Mouse (Mus musculus): ENCODE data around the gene Alkbh4. TPM values are rescaled to one million over a fixed set of nuclear protein-coding genes. Genes with fewer than 3 reads are reported as not detected.

The Alkbh4 gene
- polyA plus RNA-seq, 1 experiment from 2014 or later, result 11.2 TPM

DNA sequence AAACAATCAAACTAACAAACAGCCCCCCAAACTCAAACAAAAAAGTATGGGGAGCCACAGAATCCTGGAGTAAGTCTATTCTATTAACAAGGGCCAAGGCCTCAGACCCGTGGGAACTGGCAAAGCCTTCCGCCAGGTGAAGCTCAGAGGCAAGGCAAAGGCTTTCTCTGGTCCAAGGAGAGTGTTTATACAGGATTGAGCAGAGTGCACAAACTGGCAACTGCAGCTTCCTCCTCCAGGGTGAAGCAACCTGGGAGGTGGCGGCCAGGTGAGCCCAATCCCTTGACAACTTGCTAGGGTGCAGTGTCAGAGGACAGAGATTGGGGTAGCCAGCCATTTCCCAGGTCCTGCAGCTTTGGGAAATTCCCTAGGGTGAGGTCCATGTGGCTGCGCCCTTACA lies 31.4 kb downstream of the Alkbh4 start:
- no peak for TF ChIP-seq CTCF (IDR thresholded peaks at IDR 0.05)
- in situ Hi-C loops (cut with MboI; ENCODE audit: low pct_unique_long_range_greater_than_20kb), result no loop called here
- ChIA-PET CTCF (interaction anchor here (1.1 kb wide), 1 partner anchor 11 kb away, joined by 3 read pairs; no protein-coding TSS in a partner anchor), POLR2A (no interaction called here)
- ATAC-seq, result no peak
- H3K27me3 ChIP-seq, result no peaks in the 10 kb centered on the region
- no peak for DNase-seq (ENCODE audit: low read depth, low spot score)

DNA sequence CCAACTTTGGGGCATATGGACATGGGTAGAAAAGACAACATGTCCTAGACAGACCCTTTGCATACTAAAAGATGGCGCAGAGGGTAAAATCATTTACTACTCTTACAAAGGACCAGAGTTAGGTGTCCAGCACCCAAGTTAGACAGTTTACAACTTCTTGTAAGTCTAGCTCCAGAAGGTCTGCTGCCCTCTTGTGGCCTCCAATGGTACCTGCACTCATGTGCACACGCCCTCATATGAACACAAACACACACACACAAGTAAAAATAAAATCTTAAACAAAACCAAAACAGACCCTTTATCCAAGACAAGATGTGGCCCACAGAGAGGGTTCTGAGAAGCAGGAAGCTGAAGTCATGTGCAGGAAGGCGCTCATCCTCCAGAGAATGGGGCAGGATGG lies 32.1 kb downstream of the Alkbh4 start:
- ChIA-PET POLR2A (interaction anchor here (0.6 kb wide), 1 partner anchor 290 kb away, joined by 6 read pairs; no protein-coding TSS in a partner anchor), CTCF (interaction anchor here (1.1 to 8.3 kb wide), 4 partner anchors 10 to 52 kb away, joined by 3 to 34 read pairs (median 4); partner anchors contain the start of gene Polr2j)
- in situ Hi-C loops (cut with MboI; ENCODE audit: low pct_unique_long_range_greater_than_20kb), result no loop called here
- TF ChIP-seq CTCF (IDR thresholded peaks at IDR 0.05), result no peak
- DNase-seq (ENCODE audit: low read depth, low spot score) (no peak), ATAC-seq (no peak)
- no peaks in the 10 kb centered on the region for H3K27me3 ChIP-seq

DNA sequence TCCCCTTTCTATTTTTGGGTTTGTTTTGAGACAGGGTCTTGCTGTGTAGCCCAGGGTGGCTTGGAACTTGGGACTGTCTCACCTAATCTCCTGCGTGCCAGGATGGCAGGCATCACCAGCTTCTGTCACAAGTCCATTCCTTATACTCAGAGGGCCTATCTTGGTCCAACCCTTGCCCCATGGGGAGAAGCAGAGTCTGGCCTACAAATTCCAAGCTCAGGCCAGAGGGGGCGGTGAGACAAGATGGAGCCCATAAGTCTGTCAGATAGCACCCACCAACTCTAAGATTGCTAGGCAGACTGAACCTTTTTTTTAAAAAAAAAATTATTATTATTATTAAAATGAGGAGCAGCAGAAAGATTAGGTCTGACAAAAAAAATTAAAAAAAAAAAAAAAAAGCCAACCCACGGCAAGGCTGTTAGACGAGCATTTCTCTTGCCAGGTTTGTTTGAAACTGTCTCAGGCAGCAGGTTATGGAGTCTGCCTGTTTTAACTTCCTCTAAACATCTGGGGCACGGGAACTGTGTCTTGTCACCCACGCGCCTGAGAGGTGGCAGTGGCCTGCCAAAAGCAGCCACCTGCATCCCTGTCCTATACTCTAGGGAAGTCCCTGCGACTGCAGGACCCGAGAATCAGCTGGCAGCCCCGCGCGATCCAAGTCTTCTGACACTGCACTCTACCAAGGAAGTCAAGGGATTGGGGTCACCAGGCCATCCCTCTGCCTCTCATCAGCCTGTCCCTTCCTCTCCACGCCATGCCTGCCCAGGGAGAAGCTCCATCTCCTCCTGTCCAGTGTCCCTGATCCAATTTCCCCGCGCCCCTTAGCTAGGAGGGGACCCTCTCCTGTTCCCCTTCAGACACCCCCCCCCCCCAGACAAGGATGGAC lies 33.9 kb downstream of the Alkbh4 start:
- CTCF ChIA-PET, result interaction anchor here (1.3 to 8.3 kb wide), 3 partner anchors 17 to 54 kb away, joined by 3 to 34 read pairs (median 3); partner anchors contain the start of gene Polr2j
- POLR2A ChIA-PET, result interaction anchor here (0.6 to 1.2 kb wide), 8 partner anchors 10 to 381 kb away, joined by 3 to 8 read pairs (median 3); partner anchors contain the start of genes Alkbh4 and Lrwd1
- no peak for TF ChIP-seq CTCF (IDR thresholded peaks at IDR 0.05)
- ATAC-seq (peak; percentile 7), DNase-seq (ENCODE audit: low read depth, low spot score) (no peak)
- in situ Hi-C loops (cut with MboI; ENCODE audit: low pct_unique_long_range_greater_than_20kb), result no loop called here
- H3K27me3 ChIP-seq, result no peaks in the 10 kb centered on the region

DNA sequence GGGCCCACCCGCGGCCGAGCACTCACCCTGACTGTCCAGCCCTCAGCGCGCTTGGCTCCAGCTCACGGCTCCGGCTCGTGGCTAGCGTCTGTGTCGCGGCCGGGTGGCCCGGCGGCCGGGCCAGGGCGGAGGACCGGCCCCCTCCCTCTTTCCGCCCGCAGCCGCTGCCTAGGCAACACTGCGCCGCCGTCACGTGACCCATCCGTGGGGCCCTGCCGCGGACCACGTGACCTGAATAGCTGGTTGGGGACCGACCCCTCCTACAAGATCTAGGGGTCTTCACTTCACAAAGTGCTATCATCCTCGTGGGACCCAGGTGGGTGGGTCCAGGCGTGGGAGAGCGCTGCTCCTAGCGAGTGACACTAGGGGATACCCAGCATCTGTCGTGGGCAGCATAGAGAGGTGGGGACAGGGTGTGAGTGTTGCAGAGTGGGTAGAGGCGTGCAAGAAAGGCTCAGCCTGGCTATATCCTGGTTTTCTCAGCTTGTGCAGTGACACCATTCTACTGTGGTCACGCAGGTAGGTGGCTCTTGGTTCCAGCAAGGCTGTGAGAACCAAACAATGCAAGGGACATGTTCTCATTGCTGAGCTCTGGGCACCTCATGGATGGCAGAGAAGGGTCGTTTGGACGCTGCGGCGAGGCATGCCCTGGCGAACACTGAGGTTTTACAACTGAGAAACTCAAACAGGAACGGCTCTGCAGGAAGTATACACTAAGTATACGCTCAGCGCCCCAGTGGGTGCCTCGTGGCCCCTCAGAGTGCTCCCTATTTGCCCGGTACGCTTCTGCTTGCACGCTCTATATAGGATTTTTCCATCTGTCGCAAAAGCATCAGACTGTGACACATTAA lies 34.8 kb downstream of the Alkbh4 start, which contains the start of gene Orai2:
Gene Orai2 (minus strand): TSS at position 202 of the 851 bp plus-strand sequence.
- DNase-seq (ENCODE audit: low read depth, low spot score), result no peak
- peak; percentile 72 for ATAC-seq
- TF ChIP-seq CTCF (IDR thresholded peaks at IDR 0.05), result no peak
- POLR2A ChIA-PET, result interaction anchor here (0.6 to 1.2 kb wide), 7 partner anchors 10 to 380 kb away, joined by 3 to 8 read pairs (median 3); no protein-coding TSS in a partner anchor
- in situ Hi-C loops (cut with MboI; ENCODE audit: low pct_unique_long_range_greater_than_20kb), result no loop called here
- CTCF ChIA-PET, result interaction anchor here (1.3 to 8.3 kb wide), 3 partner anchors 10 to 37 kb away, joined by 4 to 34 read pairs (median 4); no protein-coding TSS in a partner anchor
- H3K27me3 ChIP-seq, result no peaks in the 10 kb centered on the region

DNA sequence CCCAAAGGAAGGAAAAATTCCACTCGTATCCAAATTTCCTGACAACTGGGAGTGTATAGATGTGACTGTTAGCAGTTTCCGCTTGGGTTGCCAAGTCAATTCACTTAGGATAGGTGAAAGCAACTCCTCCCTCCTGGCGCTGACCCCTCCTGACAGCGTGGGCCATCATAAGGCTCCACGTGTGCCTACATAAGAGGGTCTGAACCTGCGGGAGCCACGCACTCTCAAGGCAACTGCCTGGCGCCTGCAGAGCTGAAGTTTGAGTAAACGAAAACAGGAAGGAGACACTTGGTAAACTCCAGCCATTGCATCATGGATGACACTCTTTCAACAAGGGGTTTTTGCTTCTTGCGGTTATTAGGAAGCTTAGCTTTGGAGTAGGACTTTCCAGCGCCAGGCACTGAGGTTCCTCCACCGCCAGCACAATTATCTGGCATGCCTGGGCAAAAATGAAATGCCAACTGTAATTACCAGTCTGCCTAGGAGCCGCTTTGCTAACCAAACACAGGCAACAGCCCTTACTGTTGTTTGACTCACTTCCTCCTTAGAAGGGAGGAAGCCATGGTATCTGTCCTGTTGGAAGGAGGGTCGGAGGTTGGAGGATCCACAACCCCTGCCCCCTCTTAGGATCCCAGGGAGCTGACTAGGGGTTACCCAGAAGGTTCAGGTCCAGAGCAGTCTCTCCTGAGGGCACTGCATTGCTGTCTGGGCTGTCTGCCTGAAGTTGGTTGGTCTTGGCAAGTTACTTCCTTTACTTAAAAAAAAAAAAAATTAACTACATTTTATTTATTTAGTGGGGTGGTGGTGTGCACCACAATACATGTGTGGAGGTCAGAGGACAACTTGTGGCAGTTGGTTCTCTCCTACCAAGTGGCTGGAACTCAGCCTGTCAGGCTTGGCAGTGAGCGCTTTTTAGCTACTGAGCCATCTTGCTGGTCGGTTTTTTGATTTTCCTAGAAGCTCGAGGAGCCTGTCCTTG lies 35.7 kb downstream of the Alkbh4 start:
- ATAC-seq (peak; percentile 32), DNase-seq (ENCODE audit: low read depth, low spot score) (peak; percentile 78)
- TF ChIP-seq CTCF (IDR thresholded peaks at IDR 0.05), result no peak
- H3K27me3 ChIP-seq, result no peaks in the 10 kb centered on the region
- POLR2A ChIA-PET, result no interaction called here
- CTCF ChIA-PET, result interaction anchor here (1.2 to 8.3 kb wide), 4 partner anchors 9 to 38 kb away, joined by 3 to 34 read pairs (median 4); no protein-coding TSS in a partner anchor
- in situ Hi-C loops (cut with MboI; ENCODE audit: low pct_unique_long_range_greater_than_20kb), result no loop called here

DNA sequence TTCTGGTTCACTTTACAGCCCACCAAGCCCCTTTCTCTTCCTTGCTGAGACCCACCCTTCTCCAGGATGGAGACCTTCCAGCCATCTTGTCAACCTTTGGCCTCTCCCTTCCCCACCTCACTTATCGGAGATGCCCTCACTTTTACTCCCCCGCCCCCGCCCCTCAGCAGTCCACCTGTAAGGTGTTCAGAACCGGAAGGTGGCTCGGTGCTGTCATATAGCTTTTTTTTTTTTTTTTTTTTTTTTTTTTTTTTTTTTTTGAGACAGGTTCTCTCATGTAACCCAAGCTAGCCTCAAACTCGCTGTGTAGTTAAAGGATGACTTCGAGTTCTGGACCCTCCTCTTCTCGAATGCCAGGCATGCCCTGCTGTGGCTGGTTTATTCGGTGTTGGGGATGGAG lies 37.0 kb downstream of the Alkbh4 start:
- H3K27me3 ChIP-seq, result no peaks in the 10 kb centered on the region
- ATAC-seq (no peak), DNase-seq (ENCODE audit: low read depth, low spot score) (no peak)
- no peak for TF ChIP-seq CTCF (IDR thresholded peaks at IDR 0.05)
- in situ Hi-C loops (cut with MboI; ENCODE audit: low pct_unique_long_range_greater_than_20kb), result no loop called here
- ChIA-PET POLR2A (interaction anchor here (0.6 kb wide), 1 partner anchor 42 kb away, joined by 3 read pairs; no protein-coding TSS in a partner anchor), CTCF (interaction anchor here (8.3 kb wide), 1 partner anchor 14 kb away, joined by 34 read pairs; no protein-coding TSS in a partner anchor)

DNA sequence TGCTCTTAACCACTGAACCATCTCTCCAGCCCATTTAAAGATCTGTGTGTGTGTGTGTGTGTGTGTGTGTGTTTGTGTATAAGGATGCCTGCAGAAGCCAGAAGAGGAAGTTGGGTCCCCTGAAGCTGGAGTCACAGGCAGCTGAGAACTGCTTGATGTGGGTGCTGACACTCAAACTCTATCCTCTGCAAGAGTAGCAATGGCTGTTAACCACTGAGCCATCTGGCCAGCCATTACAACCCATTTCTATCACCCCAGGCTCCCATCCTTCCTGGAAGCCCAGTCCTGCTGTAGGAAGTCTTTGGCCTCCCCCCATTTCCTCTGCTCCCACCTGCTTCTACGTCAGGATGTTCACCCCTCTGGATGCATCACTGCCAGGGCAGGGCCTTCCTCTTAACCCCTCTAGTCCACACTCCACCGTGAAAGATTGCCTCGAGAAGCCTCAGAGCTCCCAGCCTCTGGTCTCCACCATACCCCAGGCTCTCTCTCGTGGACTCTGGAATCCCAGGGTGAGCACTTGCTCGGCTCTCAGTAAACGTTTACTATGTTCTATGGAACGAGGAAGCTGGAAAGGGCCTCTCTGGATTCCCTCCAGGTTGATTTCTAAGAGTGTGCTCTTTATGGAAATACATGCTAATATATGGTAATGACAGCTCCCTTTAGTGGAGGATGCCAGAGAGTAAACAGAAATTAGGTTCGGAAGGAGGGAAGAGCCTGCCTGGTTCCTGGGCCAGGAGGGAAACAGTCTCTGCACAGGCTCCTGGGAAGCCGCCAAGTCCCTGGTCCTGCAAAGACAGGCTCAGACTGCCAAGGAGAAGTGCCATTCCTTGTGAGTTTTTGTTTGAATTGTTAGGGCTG lies 37.9 kb downstream of the Alkbh4 start:
- CTCF ChIA-PET, result interaction anchor here (1.1 to 8.3 kb wide), 2 partner anchors 10 to 13 kb away, joined by 4 to 34 read pairs; no protein-coding TSS in a partner anchor
- no peak for TF ChIP-seq CTCF (IDR thresholded peaks at IDR 0.05)

DNA sequence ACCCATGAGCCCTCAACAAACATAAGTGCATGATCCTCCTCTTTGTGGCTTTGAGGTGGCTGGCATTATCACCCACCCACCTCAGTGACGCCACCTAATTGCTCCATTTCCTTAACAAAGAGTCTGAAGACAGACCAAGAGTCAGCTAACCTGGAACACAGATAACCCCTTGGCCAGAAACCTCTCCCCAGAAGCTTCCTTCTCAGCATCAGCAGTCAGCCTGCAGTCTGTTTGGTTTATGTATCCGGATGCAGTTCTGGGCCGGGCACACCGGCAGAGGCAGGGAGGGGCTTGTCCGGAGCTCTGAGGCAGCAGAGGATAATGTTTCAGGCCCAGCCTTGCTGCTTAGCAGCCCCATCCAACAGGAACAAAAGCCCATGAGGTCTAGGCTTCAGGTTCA lies 43.6 kb downstream of the Alkbh4 start:
- in situ Hi-C loops (cut with MboI; ENCODE audit: low pct_unique_long_range_greater_than_20kb), result no loop called here
- DNase-seq (ENCODE audit: low read depth, low spot score), result no peak
- H3K27me3 ChIP-seq, result no peaks in the 10 kb centered on the region
- POLR2A ChIA-PET, result interaction anchor here (0.9 to 1.5 kb wide), 2 partner anchors 9 to 13 kb away, joined by 3 read pairs; partner anchors contain the start of gene Orai2
- no peak for TF ChIP-seq CTCF (IDR thresholded peaks at IDR 0.05)
- CTCF ChIA-PET, result no interaction called here
- ATAC-seq, result no peak

More for the DNA sequence above, 37.9 kb downstream of the Alkbh4 start:
- DNase-seq (ENCODE audit: low read depth, low spot score), result no peak
- no peak for ATAC-seq
- H3K27me3 ChIP-seq, result no peaks in the 10 kb centered on the region
- POLR2A ChIA-PET, result no interaction called here
- in situ Hi-C loops (cut with MboI; ENCODE audit: low pct_unique_long_range_greater_than_20kb), result no loop called here
